Mouse (Mus musculus) CH12.LX (cell line): ENCODE results near the gene Olfr15. TPM values are rescaled to one million over a fixed set of nuclear protein-coding genes. Genes with fewer than 3 reads are reported as not detected.
A peak's percentile ranks its signal among the peaks of the same experiment; 100 is the strongest.

Experiments used
- DNase-seq: peaks from one replicate; pipeline ENCODE4 v3.0.0-alpha.2; 2013; ENCODE audit errors: extremely low read depth
- H3K27ac ChIP-seq: 2 replicates; pipeline ENCODE4 v1.5.1; 2012; ENCODE audit warnings: low read depth, mild to moderate bottlenecking, control low read depth, moderate library complexity; ENCODE audit not compliant: insufficient read depth
- H3K27me3 ChIP-seq: replicated peaks from 2 replicates; pipeline ENCODE3; 2012; ENCODE audit warnings: inconsistent platforms
- H3K36me3 ChIP-seq, 2 experiments: replicated peaks in 1 of 2; 2 replicates each; pipeline versions ENCODE3 to v1.6.1; 2012; ENCODE audit warnings: inconsistent platforms in 1 of 2, low read length in 1 of 2, mild to moderate bottlenecking in 1 of 2, mixed read lengths in 1 of 2, moderate library complexity in 1 of 2; ENCODE audit not compliant: control insufficient read depth in 1 of 2, insufficient read depth in 1 of 2
- H3K4me1 ChIP-seq, 2 experiments: 2 replicates each; pipeline ENCODE4 v1.6.1; 2012; ENCODE audit warnings: inconsistent platforms in 1 of 2, moderate library complexity in 1 of 2; ENCODE audit not compliant: insufficient read depth in 2 of 2, control insufficient read depth in 1 of 2
- H3K4me2 ChIP-seq: 2 replicates; pipeline ENCODE4 v1.6.1; 2012; ENCODE audit warnings: low read depth, mild to moderate bottlenecking, control low read depth; ENCODE audit not compliant: poor library complexity, insufficient read depth, severe bottlenecking
- H3K4me3 ChIP-seq, 3 experiments: fragments of 150-350 bp in 1 of 3; sonication (generic) in 1 of 3; replicated peaks in 1 of 3; 2 replicates each; pipeline versions ENCODE3 to v1.5.1; 2011 to 2012; ENCODE audit warnings: low read depth in 2 of 3, low read length in 2 of 3, mild to moderate bottlenecking in 2 of 3, moderate library complexity in 2 of 3, control low read depth in 1 of 3, improper control_type of control experiment in 1 of 3, inconsistent platforms in 1 of 3, mixed read lengths in 1 of 3; ENCODE audit not compliant: poor library complexity in 1 of 3
- H3K79me2 ChIP-seq: replicated peaks from 2 replicates; pipeline ENCODE4 v1.6.1; 2012; ENCODE audit warnings: mild to moderate bottlenecking, moderate library complexity; ENCODE audit not compliant: control insufficient read depth, poor library complexity, insufficient read depth, severe bottlenecking; ENCODE audit errors: extremely low read depth
- H3K9ac ChIP-seq: 2 replicates; pipeline ENCODE4 v1.6.1; 2012; ENCODE audit warnings: low read depth, mild to moderate bottlenecking, control low read depth, moderate library complexity; ENCODE audit not compliant: insufficient read depth
- H3K9me3 ChIP-seq: replicated peaks from 2 replicates; pipeline ENCODE3; 2012; ENCODE audit warnings: low read length, inconsistent platforms, mixed read lengths
- GABPA ChIP-seq: IDR thresholded peaks from 2 replicates; pipeline ENCODE4 v1.6.1; 2012; ENCODE audit warnings: low read depth, low read length, improper control_type of control experiment, inconsistent platforms; ENCODE audit not compliant: insufficient replicate concordance
- MAFK ChIP-seq: IDR thresholded peaks from 2 replicates; pipeline ENCODE4 v1.6.1; 2011; ENCODE audit warnings: low read length, improper control_type of control experiment; ENCODE audit not compliant: insufficient replicate concordance
- MAX ChIP-seq: IDR thresholded peaks from 2 replicates; pipeline ENCODE4 v1.6.1; 2011; ENCODE audit warnings: low read length, improper control_type of control experiment
- NELFE ChIP-seq: IDR thresholded peaks from 2 replicates; pipeline ENCODE4 v1.6.1; 2011; ENCODE audit warnings: low read depth, low read length, improper control_type of control experiment
- RCOR1 ChIP-seq: conservative IDR thresholded peaks from 2 replicates; pipeline ENCODE4 v1.6.1; 2012; ENCODE audit warnings: low read depth, mild to moderate bottlenecking, inconsistent platforms, low read length, improper control_type of control experiment
- TCF12 ChIP-seq: IDR thresholded peaks from 2 replicates; pipeline ENCODE4 v1.6.1; 2014; ENCODE audit warnings: low read depth, mild to moderate bottlenecking, inconsistent platforms, low read length, improper control_type of control experiment
- ZC3H11A ChIP-seq: IDR thresholded peaks from 2 replicates; pipeline ENCODE4 v1.6.1; 2012; ENCODE audit warnings: low read depth, mild to moderate bottlenecking, inconsistent platforms, low read length, improper control_type of control experiment
- dilution Hi-C: fragments of 300-500 bp; cut with MboI; formaldehyde crosslinking; loops from 2 replicates; pipeline ENCODE4 v1.14.3; 2020; ENCODE audit warnings: low sequenced_read_pairs; ENCODE audit not compliant: extremely low pct_unique_long_range_greater_than_20kb, extremely low pct_ligation_motif_present
- in situ Hi-C: fragments of 300-500 bp; cut with MboI; formaldehyde crosslinking; loops from 3 replicates; pipeline ENCODE4 v1.14.3; 2019; ENCODE audit warnings: low sequenced_read_pairs, low pct_ligation_motif_present, low pct_unique_long_range_greater_than_20kb, mixed read lengths
- polyA plus RNA-seq: library from polyadenylated mRNA; unstranded; fragments of >175 nt; gene quantifications from 2 replicates; pipeline ENCODE4 v1.2.1, GENCODE M21; 2012; ENCODE audit warnings: low read depth; ENCODE audit not compliant: insufficient read length
- total RNA-seq, 2 experiments: library from RNA; depleted of rRNA; stranded (reverse); fragments of 300-350 nt in 1 of 2; fragments of >200 nt in 1 of 2; gene quantifications; 2 replicates each; pipeline ENCODE4 v1.2.3; 2012 to 2014

Gene Olfr15
- total and polyA plus RNA-seq, 3 experiments: not detected

DNA sequence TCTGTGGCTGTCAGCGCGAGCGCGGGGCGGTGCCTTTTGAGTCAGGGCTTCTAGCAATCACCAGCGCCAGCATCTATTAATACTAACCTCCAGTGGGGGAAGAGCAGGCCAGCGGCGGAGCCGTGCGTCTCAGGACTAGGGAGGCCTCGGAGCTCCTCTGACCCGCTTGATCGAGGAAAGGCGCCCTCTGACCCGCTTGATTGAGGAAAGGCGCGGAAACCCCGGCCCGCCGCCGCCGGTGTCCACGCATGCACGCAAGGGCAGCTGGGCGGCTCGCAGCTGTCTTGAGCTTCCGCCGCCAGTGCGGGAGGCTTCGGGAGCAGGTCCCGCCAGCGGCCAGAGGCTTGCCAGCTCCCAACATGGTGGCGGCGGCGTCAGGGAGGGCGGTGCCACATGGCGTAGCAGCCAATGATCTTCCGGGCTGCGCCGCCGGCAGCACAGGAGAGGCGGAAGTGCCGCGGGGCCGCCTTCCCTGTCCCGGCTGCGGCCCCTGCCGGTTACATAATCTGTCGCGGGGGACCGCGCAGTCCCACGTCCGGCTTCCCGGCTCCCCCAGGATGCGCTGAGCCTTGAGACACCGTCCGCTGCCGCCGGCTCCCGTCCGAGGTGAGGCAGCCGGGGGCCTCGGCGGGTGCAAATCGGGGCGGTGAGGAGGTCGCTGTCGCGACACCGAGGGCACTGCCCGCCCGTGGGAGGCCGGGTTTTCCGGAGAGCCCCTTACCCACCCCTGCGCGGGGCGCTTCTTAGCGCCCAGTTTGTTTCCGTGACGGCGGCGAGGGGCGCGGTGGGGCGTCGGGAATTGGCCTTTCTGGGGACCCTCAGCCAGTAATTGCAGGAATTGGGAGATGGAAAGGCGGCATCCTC is 53.8 kb downstream of the Olfr15 start, which contains the start of the genes Zfp597 and Gm20695 (continued):
- TF ChIP-seq GABPA: peak; percentile 74; the same call in 1 of the 2 replicates

DNA sequence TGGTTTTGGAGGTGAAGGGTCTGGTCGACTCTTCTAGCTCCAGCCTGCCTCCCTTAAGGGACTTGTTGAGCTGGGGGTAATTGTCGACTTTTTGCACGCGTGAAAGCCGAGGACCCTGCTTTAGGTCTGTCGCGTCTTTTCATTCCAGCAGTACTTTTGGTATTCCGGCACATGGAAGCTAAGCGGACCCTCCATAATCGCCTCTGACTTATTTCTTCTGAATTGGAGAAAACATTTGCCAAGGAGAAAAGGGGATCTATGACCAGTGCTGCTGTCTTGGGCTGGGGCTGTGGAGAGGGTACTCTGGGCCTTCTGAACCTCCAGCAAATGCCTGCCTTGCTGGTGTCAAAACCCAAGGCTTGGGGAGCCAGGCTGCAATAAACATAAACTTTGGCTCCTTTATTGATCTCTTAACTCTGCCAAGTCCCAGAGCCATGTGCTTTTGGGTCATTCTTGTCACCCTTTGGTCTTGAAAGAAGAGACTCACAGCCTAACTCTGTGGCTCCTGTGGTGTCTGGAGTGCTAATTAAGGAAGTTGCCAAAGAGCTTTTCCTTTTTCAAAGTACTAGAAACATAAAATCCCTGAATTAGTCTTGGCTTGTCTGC is 54.5 kb downstream of the Olfr15 start:
- Histone ChIP-seq H3K9ac (peak overlapping the region; percentile 84), H3K27ac (no peak overlapping the region), H3K36me3 (peaks cover 0 to 37% of the 10 kb centered on the region in 2 experiments), H3K4me1 (peaks cover 5 to 41% of the 10 kb centered on the region in 2 experiments), H3K9me3 (no peaks in the 10 kb centered on the region), H3K79me2 (peaks cover 36% of the 10 kb centered on the region), H3K27me3 (no peaks in the 10 kb centered on the region), H3K4me2 (peak overlapping the region; percentile 77), H3K4me3 (peak overlapping the region; percentile 81 to 91 (median 87))
- dilution Hi-C loops: no loop called here
- DNase-seq: peak; percentile 16
- TF ChIP-seq TCF12 (no peak), NELFE (0 out of 2 replicates have a peak, but pooled peaks have one; percentile 12)
- in situ Hi-C loops: no loop called here

DNA sequence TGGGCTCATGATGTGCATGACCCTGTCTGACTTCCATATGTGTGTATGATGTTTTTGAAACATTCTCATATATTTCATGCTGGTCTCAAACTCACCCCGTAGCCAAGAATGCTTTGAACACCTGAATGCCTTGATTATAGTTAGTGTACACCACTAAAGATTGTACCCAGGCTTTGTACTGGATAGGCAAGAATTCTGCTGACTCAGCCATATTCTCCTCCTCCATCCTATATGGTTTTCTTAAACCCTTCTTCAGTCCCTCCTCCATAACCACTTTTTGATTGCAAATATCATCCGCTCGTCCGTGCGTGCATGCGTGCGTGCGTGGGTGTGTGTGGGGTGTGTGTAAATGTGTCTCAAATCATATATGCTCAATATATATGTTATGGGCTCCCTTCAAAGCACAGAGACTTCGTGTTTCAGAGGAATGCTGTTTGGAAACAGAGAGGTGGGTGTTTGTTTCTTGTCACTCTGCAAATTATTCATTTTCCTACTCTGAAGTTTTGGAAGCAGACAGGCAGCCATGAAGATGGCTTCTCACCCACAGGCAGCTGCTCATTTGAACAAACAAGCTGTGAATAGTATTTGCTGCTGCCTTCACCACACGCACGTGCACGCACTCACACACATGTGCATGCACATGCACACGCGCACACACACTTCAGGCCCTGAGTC is 61.1 kb downstream of the Olfr15 start:
- H3K27ac ChIP-seq: no peak overlapping the region
- peaks cover 39% of the 10 kb centered on the region for H3K79me2 ChIP-seq
- no peak overlapping the region for H3K4me3 ChIP-seq
- no peak overlapping the region for H3K9ac ChIP-seq
- H3K4me1 ChIP-seq: peaks cover 9 to 40% of the 10 kb centered on the region in 2 experiments
- in situ Hi-C loops (no loop called here), dilution Hi-C loops (no loop called here)
- TF ChIP-seq MAX: no peak
- TF ChIP-seq ZC3H11A: no peak
- TF ChIP-seq MAFK: peak; percentile 98
- TF ChIP-seq GABPA: no peak
- no peak for TF ChIP-seq RCOR1
- H3K4me2 ChIP-seq: no peak overlapping the region
- no peaks in the 10 kb centered on the region for H3K9me3 ChIP-seq
- no peak for DNase-seq
- H3K36me3 ChIP-seq: peaks cover 14 to 59% of the 10 kb centered on the region in 2 experiments
- H3K27me3 ChIP-seq: no peaks in the 10 kb centered on the region
